Mouse (Mus musculus) gastrocnemius, adult 8-10 months (tissue): ENCODE data around the gene Alpk1. TPM values are rescaled to one million over a fixed set of nuclear protein-coding genes. Genes with fewer than 3 reads are reported as not detected.

Experiments used
- DNase-seq, 2 experiments: peaks; one replicate each; pipeline ENCODE4 v3.0.0; 2022; ENCODE audit warnings: low spot score in 2 of 2
- total RNA-seq, 4 experiments: library from RNA; stranded (reverse); gene quantifications; 2 replicates each; pipeline ENCODE4 v1.2.4; 2022

Alpk1 gene
- total RNA-seq, result 1 to 10 TPM in 3 of 4 experiments, under 1 TPM in 1; 0.92 to 1.8 (median 1.6) TPM

DNA sequence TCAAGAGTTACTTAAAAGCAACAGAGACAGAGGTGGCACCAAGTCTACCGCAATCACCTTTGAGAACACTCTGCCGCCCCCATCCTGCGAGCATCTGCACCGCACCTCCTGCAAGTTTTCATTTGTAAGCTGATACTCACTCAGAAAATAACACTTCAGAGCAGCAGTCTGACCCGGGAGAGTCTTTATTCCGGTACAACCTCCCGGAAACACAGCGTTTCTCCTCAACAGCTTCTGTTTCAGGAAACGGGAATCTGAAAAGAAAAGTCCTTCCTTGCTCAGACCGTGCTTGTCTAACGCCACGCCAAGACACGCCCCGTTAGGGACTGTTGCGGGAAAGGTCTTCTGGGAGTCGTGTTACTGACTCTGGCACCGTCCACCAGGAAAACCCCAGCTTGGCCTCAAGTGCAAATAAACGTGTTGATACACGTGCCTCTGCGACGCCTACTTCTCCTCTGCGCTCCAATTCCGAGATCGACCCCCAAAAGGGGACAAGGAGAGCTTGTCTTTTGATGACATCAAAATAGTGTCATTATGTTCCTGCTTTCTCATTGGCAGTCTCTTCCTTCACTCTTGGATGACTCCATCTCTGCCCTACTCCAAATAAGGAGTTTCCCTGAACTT is at the start of gene Alpk1:
Alpk1 (minus strand) TSS at position 507 of the 624 bp plus-strand sequence.
- peak; percentile 52 to 65 for DNase-seq

DNA sequence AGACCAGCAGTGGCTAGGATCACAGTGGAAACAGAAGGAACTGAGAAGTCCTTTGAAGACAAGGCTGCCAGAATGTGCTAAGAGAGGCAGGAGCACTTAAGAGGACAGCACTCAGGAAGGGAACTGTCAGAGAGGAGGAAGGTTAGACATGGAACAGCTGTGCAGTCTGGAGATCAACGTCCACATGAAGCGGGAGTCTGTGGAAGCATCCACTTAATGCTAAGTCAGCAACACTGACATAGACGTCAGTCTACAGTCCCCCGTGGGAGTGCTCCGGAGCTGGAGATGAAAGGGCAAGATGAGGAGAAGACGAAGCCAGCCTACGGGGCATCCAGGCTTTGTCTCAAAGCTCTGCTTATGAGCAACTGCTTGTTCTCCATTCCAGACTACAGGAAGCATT is 46.8 kb upstream of the Alpk1 start:
- no peak for DNase-seq

DNA sequence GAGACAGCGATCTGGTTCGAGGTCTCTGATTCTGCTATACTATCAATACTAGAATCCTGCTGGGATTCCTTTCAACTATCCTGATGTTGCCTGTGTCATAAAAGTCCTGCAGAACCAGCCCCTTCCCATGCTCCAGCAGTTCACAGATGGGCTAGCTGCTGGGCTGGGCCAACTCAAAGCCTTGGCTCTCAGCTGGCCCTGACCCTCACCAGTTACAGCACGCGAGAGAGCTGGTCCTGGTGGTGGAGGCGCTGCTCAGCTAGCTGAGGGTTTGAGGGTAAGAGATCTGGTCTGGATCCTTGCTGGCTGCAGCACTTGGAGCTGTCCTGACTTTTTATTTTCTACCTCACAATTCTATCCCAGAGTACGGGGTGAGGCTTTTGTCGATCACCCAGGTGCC is 46.2 kb upstream of the Alpk1 start:
- DNase-seq, result no peak

DNA sequence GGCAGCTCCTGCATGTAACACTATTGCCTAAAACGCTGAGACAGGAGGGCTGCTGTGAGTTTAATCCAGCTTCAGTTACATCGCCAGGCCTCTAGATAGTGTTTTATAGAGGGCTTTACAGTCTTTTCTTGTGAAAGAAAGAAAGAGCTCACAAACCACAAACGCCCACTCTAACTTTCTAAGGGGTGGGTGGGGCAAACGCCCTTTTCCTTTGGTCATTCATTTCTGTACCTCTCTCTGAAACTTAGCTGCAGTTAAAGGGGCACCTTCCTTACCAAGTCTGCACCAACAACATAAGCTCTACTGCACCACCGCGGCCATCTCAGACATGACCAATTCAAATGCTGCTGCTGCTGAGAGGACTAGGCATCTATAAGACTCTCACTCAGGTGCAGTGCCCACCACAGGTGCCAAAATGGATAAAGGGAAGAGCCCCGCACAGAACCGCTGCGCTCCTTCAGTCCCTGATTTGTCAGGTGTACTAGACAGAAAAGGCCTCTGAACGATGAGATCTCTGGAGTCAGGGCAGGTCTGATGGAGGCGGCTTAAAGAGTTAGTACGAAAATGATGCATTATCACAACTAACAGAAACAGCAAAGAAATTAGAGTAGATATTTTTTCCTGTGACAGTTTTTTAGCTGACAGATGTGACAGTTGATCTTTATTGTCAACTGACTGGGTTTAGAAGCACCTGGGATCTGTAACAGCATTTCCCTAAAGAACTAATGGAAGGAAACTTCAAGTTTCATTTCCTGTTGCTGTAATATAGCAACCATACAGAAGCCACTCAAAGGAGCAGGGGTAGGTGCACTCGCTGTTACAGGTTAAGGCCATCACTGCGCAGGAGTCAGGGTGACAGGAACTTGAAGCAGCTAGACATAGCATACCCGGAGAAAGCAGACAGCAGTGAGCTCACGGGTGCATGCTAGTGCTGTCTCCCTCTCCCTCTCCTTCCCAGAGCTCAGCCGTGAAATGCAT is 43.8 kb upstream of the Alpk1 start:
- no peak for DNase-seq

DNA sequence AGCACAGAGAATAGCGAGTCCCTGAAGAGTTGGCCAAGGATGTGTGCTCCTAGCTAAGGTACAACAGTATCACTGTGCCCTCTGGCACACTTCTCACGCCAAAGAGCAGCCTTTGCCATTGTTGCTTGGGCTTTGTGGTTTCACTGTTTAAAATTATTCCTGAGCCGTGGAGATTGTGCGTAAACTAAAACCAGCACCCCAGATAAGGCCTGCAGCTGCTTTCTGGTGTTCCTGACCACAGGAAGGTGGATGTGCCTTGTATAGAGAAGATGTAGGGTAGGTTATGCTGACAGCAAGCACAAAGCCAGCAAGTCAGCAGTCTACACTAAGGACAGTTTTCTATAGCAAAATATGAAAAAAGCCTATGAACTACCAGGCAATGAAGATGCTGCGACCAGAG is 40.9 kb upstream of the Alpk1 start:
- no peak for DNase-seq

DNA sequence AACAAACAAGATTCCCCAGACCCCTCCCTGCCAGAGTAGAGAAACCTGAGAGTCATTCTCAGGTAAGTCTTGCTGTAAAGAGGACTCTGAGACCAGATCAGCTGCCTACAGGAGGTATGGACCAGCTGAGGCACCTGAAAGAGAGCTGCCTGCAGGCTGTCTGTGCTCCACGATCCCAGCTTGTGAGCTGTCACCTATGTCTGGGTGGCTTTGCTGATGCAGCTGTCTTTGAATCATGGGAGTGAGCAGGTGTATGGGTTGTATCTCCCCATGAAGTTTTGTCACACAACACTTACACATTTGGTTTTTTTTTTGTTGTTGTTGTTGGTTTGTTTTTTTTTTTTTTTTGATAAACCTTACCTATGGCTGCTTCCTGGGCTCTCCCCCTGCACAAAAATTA is 40.1 kb upstream of the Alpk1 start:
- DNase-seq, result no peak

DNA sequence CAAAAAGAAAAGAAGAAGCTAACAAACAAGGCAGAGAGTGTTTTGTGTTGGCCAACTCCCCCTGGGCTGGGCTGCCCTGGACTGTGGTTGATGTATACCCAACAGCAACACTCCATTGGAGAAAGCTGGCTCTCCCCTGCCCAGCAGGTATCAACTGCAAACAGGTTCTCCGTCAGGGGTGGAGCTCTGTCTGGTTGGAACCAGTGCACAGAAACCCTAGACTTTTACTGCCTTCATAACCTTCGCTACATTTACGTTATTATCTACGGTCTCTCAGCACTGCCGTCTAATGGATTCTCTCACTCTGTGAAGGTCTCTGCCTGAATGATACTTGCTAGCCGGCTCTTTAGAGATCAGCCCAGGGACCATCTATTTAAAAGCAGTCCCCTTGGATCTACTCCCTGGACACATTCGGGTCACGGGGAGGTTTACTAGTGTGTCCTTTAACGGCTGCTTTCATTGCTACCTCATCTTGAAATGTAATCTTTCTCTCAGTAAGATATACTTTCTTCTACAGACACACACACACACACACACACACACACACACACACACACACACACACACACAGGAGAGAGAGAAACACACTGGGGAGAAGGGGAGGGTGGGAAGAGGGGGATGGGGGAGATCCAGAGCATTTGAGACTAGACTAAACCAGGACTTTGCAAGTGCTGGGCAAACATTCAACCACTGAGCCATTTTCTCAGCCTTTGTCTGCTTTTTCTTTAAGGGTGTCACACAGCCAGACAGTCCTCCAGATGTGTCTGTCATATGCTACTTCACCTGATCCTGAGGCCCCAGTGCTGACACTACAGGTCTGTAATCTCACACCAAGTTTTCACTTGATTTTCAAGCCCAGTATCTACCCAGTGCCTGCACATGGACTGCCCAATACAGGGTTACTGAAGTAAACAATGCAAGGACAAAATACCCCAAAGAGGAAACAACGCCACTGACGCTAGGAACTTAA is 38.7 kb upstream of the Alpk1 start:
- no peak for DNase-seq

DNA sequence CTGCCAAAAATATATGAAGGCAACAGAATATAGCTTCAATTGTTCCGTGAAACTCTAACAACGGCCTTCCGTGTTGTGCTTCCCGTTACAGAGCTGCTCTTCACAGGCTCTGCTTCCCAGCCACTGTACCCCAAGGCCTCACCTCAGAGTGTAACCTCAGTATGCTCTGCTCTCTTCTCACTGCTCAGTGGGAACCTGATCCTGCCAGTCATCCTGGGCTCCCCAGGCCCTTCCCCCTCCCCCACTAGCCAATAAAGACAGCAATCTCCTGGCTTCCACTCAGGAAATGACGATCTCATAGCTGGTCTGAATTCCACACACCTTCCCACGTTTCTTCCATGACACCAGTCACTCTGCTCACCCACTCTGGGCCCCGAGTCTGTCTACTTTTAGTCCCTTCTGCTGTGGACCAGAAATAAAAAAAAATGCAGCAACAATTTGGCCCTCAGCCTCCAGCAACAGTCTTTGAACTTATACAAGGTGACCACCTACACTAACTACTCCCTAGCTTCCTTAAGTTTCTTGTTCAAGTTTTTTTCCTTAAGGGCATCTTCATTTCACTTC is 36.9 kb upstream of the Alpk1 start:
- peak in 1 of 2 experiments; percentile 29 for DNase-seq

DNA sequence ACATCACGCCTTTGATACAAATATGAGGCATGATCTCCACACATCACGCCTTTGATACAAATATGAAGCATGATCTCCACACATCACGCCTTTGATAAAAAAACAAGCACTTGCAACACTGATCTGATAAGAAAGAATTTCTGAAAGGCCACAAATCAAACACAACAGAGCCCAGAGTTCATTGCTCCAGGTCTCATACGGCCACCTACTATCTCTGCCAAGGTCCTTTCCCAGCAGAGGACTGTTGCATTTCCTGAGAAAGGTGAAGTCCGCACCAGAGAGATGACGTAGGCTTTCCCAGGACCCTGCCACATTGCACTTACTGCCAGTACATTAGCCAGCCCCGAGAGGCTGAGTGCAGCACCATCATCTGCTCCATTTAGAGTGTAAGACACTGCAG is 28.8 kb upstream of the Alpk1 start:
- DNase-seq, result no peak

DNA sequence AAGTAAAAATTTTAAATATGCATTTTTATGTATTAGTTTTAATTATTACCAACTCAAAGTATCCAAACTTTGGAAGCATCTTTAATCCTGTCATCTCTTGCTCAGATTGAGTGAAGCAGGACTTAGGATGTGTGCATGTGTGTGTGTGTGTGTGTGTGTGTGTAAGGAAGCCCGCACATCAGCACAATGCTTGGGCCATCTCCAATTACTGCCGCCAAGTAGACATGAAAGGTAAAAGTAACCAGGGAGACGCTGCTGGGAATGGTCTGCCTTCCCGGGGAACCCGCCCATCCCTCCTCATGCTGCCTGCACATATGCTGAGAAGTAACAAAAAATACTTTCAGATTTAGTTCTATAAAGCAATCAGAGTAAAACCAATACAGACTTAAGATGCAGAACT is 27.5 kb upstream of the Alpk1 start:
- DNase-seq, result no peak

DNA sequence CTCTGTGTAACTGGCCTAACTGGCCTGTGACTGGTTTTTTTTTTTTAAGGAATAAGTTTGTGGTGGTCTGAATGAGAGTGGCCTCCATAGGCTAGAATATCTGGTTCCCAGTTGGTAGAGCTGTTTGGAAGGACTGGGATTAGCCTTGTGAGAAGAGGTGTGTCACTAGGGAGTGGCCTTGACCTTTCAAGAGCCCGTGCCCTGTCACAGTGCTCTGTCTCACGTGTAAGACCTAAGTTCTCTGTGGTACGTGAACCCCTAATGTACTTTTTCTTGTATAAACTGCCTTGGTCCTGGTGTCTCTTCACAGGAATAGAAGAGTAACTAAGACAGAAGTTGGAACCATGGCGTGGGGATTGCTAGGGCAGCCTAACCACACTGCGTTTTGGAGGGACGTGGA is 25.7 kb upstream of the Alpk1 start:
- DNase-seq, result no peak

DNA sequence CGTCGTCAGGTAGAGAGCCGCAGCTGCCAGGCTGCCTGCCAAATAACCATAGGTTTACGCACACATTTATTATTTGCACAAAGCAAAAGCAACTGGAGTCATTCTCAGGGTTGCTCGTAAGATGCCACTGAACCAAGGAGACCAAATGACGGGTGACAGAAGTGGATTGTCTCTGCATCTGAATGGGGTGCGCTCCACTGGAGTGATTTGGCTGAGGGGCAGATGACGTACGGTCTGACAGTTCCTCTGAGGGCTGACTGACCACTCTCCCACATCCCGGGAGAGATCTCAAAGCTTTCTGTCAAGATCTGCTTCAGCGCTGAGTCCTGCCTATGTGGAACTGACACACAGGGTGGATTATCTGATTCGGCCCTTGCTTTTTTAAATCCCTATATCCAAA is 24.7 kb upstream of the Alpk1 start:
- DNase-seq, result no peak

DNA sequence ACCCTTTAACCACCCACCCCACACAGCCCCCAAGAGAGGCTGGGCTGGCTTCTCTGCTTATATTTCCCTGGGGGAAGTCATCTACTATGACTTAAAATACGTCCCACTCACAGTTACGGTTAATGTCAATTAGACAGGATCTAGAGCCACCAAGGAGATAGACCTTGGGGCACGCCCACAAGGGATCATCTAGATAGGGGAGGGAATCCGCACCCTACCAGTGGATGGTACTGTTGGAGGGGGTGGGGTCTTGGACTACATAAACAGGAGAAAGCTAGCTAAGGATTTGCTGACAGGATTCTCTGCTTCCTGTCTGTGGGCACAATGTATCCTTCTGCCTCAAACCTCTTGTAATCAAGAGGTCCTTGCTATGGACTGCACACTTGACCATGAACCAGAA is 24.1 kb upstream of the Alpk1 start:
- no peak for DNase-seq

DNA sequence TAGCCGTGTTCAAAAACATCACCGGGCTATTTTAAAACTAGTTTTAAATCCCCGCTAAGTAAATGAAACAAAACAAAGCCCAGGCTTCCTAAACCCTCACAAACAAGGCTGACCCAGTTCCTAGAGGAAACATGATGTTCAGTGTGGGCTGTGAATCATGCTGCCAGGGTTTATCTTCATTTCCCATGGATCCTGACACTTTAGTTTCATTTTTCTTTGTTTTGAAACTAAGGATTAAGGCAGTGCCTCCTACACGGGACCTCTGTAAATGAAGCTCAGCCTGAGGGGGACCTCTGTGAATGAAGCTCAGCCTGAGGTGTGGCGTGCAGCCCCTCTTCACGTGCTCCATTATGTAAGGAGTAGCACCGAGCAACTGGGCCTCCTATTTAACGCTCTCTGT is 22.5 kb upstream of the Alpk1 start:
- no peak for DNase-seq

DNA sequence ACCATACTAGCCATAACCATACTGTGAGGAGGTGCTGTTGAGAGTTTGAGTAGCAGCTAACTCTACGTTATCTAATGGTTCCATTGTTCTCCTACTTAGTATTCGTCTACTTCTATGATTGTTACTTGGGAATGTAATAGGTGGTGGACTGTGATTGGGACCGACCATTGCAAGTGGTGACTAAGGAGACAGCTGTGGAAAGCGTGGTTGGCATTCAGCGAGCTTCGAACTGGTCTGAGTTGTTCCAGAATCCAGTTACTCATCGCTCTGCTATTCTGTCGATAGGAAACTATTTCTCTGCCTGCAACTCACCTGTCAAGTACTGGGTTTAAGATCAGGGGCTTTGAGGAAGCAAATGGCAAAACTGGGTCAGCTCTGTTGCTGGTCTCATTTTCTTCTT is 20.8 kb upstream of the Alpk1 start:
- no peak for DNase-seq

DNA sequence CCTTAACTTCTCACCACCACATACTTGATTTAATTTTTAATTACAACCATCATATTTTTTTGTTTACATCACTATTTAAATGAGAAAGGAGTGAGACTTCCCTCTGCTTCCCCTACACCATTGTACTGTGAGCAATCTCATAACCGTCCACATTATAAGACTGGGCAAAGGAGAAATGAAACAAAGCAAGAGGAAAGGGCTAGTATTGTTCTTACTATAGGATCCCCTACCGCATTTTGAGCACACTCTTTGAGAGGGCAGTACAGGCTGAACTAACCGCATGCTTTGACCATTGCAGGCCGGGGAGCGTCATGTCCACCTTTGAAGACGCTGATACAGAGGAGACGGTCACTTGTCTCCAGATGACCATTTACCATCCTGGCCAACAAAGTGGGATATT is 15.9 kb upstream of the Alpk1 start:
- DNase-seq, result no peak

DNA sequence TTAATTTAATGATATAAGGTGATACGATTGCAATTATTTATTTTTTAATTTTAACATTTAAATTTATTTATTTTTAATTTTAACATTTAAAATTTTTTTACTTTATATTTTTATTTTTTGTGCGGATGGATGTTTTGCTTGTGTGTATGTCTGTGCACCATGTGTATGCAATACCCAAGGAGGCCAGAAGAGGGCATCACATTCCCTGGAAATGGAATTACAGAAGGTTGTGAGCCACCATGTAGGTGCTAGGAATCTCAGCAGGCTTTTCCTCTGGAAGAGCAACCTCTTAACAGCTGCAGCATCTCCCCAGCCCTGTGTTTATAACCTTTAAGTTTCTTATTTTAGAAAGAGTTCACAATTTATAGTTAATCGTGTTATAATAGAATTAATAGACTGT is 15.4 kb upstream of the Alpk1 start:
- DNase-seq, result no peak

DNA sequence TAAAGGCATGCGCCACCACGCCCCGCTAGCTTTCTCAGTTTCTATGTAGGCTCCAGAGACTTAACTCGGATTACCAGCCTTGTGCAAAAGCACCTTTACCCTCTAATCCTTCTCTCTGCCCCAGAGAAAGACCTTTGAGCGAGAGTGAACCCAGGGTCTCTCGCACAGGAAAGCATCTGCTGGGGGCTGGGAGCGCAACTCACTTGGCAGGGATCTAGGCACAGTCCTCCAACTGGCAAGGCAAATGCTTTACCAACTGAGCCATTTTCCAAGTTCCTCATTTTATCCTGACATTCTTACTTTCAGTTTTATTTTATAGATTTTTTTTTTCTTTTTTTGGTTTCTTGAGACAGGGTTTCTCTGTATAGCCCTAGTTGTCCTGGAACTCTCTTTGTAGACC is 12.7 kb upstream of the Alpk1 start:
- no peak for DNase-seq

DNA sequence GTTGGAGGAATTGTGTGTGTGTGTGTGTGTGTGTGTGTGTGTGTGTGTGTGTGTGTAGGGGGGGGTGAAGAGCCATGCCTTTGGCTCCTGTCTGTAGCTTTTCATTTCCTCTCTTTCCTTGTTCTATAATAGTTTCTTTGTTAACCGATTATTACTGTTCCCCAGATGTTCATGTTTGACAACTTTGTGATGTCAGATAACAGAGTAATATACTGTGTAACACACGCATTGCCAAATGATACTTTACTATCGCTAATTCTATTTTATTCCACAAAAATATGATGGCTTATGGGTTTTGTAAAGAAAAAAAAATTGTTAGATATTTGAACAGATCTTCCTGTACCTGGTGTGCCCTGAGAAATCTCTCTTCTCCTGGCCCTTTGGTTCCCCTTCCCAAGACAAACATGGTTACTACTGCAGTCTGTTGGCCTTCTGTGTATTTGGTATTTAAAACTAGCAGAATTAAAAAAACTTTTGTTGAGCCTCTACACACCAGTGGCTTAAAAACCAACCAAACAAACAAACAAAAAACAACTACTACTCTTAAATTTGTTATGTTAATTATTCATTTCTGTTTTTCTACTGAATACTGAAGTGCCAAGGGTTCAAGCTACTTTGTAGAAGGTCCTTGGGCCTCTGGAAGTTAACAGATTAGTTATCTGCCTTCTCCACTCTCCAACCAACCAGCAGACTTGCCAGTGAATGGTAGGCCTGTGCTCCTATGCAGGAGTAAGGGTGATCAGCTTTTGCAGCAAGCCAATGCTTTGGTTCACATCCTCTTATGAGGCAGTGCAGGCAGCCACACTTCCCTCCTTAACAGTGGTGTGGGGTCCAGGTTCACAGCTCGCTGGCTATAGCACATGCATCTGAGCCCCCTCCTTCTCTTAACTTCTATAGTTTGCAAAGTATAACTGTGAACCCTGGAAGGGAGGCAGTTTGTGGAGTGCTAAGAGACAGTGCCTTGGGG is 11.6 kb upstream of the Alpk1 start:
- DNase-seq, result no peak

DNA sequence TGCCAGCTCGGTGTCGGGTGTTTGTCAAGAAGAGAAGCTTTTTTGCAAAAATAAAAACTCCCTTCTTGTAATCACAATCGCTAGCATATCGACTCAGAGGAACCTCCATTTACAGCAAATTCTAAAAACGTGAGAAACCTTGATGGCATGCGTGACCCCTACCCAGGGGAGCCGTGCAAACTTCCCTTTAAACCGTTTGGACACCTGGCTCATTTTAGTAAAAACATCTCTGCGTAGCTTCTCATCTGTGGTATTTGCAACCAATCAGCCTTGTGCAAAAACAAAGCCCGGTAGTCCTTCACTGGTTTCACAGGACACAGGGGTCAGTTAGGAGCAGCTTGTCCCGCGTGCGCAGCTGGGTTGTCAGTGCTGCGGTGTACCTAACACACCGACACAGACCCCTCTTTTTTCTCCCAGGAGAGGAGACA is 10.7 kb upstream of the Alpk1 start:
- DNase-seq, result no peak
